Mouse (Mus musculus) ZHBTc4 (cell line): Measurements from ENCODE around the gene B3gnt6.
A peak's percentile ranks its signal among the peaks of the same experiment; 100 is the strongest.

ENCODE experiments used
- DNase-seq: peaks from one replicate; pipeline ENCODE4 v3.0.0-alpha.2; 2011; ENCODE audit warnings: low read depth, low spot score

The B3gnt6 gene

GRCm38 (mm10) chr7:98177071-98177485, 22.2 kb downstream of the B3gnt6 start:
- DNase-seq = no peak

GRCm38 (mm10) chr7:98176322-98177070, 22.8 kb downstream of the B3gnt6 start:
- DNase-seq = no peak

GRCm38 (mm10) chr7:98174883-98175755, 24.2 kb downstream of the B3gnt6 start:
- DNase-seq = no peak

GRCm38 (mm10) chr7:98173408-98173807, 25.9 kb downstream of the B3gnt6 start:
- no peak for DNase-seq

GRCm38 (mm10) chr7:98172661-98173060, 26.6 kb downstream of the B3gnt6 start:
- no peak for DNase-seq

- DNase-seq = no peak
Measured at GRCm38 (mm10) chr7:98171141-98172073, 27.9 kb downstream of the B3gnt6 start.

GRCm38 (mm10) chr7:98164999-98165528, 34.2 kb downstream of the B3gnt6 start:
- DNase-seq = no peak

- DNase-seq = no peak
Measured at GRCm38 (mm10) chr7:98164382-98164998, 34.8 kb downstream of the B3gnt6 start.

GRCm38 (mm10) chr7:98163700-98164099, 35.6 kb downstream of the B3gnt6 start:
- DNase-seq = no peak

- DNase-seq = no peak
Measured at GRCm38 (mm10) chr7:98162239-98162638, 37.0 kb downstream of the B3gnt6 start.

- DNase-seq = no peak
Measured at GRCm38 (mm10) chr7:98160041-98160740, 39.1 kb downstream of the B3gnt6 start.

- DNase-seq = no peak
Measured at GRCm38 (mm10) chr7:98158481-98158880, 40.8 kb downstream of the B3gnt6 start.

- peak; percentile 76 for DNase-seq
Measured at GRCm38 (mm10) chr7:98157636-98158332, 41.5 kb downstream of the B3gnt6 start.

GRCm38 (mm10) chr7:98156280-98156665, 43.0 kb downstream of the B3gnt6 start:
- no peak for DNase-seq

- DNase-seq = peak; percentile 67
Measured at GRCm38 (mm10) chr7:98155546-98156279, 43.6 kb downstream of the B3gnt6 start.

GRCm38 (mm10) chr7:98153892-98154291, 45.4 kb downstream of the B3gnt6 start:
- DNase-seq = no peak

GRCm38 (mm10) chr7:98153345-98153744, 45.9 kb downstream of the B3gnt6 start:
- peak; percentile 58 for DNase-seq

- DNase-seq = no peak
Measured at GRCm38 (mm10) chr7:98152400-98152799, 46.9 kb downstream of the B3gnt6 start.

GRCm38 (mm10) chr7:98150525-98150924, 48.8 kb downstream of the B3gnt6 start:
- DNase-seq = no peak
